Mouse (Mus musculus): ENCODE measurements around the gene Kdm2a.

GRCm38 (mm10) chr19:4423021-4423420, 24.9 kb upstream of the Kdm2a start:
- TF ChIP-seq CTCF (IDR thresholded peaks at IDR 0.05; ENCODE audit: low read depth, low read length): no peak
- TF ChIP-seq EP300 (IDR thresholded peaks at IDR 0.05; ENCODE audit: insufficient read depth, low read depth, low read length): no peak
